Mouse (Mus musculus) cerebellum, postnatal 25 days (tissue): ENCODE measurements around the gene Miga2.
A peak's percentile ranks its signal among the peaks of the same experiment; 100 is the strongest.
"Not testable (repeated sequence)": the region's sequence is repeated elsewhere in the genome, so short reads cannot be mapped to it uniquely, and the experiment has no call there.

Experiments
- DNase-seq, 2 experiments: peaks; one replicate each; pipeline ENCODE4 v3.0.0; 2021; ENCODE audit warnings: mixed read lengths in 2 of 2

Miga2 gene

GRCm38 (mm10) chr2:30397986-30398512 lies 34.0 kb downstream of the Miga2 start:
- DNase-seq = no peak

GRCm38 (mm10) chr2:30399191-30400171 lies 35.4 kb downstream of the Miga2 start:
- DNase-seq = peak; percentile 83

- DNase-seq = peak in 1 of 2 experiments; percentile 46
These were observed 37.5 kb downstream of the Miga2 start for GRCm38 (mm10) chr2:30401581-30401980.

GRCm38 (mm10) chr2:30402351-30402826 lies 38.4 kb downstream of the Miga2 start:
- peak; percentile 69 to 73 for DNase-seq

- DNase-seq = no peak
These were observed 38.8 kb downstream of the Miga2 start for GRCm38 (mm10) chr2:30402843-30403242.

- DNase-seq = peak; percentile 46 to 67
These were observed 39.8 kb downstream of the Miga2 start for GRCm38 (mm10) chr2:30403870-30404269.

GRCm38 (mm10) chr2:30407221-30407620 lies 43.2 kb downstream of the Miga2 start:
- DNase-seq = no peak

GRCm38 (mm10) chr2:30407778-30408177 lies 43.7 kb downstream of the Miga2 start:
- no peak for DNase-seq

- no peak for DNase-seq
These were observed 44.5 kb downstream of the Miga2 start for GRCm38 (mm10) chr2:30408452-30409100.

GRCm38 (mm10) chr2:30409454-30410176 lies 45.6 kb downstream of the Miga2 start:
- DNase-seq = no peak

GRCm38 (mm10) chr2:30413038-30413973 lies 49.3 kb downstream of the Miga2 start:
- DNase-seq = peak; percentile 56 to 58

GRCm38 (mm10) chr2:30414101-30414500 lies 50.1 kb downstream of the Miga2 start:
- DNase-seq = peak in 1 of 2 experiments; percentile 70

GRCm38 (mm10) chr2:30414681-30415080 lies 50.6 kb downstream of the Miga2 start:
- DNase-seq = no peak

GRCm38 (mm10) chr2:30415157-30415935 lies 51.3 kb downstream of the Miga2 start, which contains the start of gene Crat:
Gene Crat (minus strand): TSS chr2:30415813.
- peak; percentile 93 to 96 for DNase-seq

- peak; percentile 95 to 96 for DNase-seq
These were observed 52.1 kb downstream of the Miga2 start, which contains the start of gene Ptpa for GRCm38 (mm10) chr2:30415936-30416648. Gene Ptpa (plus strand): TSS chr2:30416039.

GRCm38 (mm10) chr2:30416649-30416965 lies 52.6 kb downstream of the Miga2 start:
- no peak for DNase-seq

- DNase-seq = not testable (repeated sequence)
These were observed 53.1 kb downstream of the Miga2 start for GRCm38 (mm10) chr2:30417154-30417553.

GRCm38 (mm10) chr2:30417595-30418165 lies 53.6 kb downstream of the Miga2 start:
- DNase-seq = no peak

- DNase-seq = no peak
These were observed 54.2 kb downstream of the Miga2 start for GRCm38 (mm10) chr2:30418259-30418658.
